Mouse (Mus musculus): ENCODE data around the gene Syt2. TPM values are rescaled to one million over a fixed set of nuclear protein-coding genes. Genes with fewer than 3 reads are reported as not detected.
A peak's percentile ranks its signal among the peaks of the same experiment; 100 is the strongest.

Gene Syt2
- total RNA-seq, 2 experiments from 2014 or later: 0.41 TPM; not detected in 1

- ATAC-seq (replicated peaks; ENCODE audit: poor library complexity, severe bottlenecking): no peak
These were observed 54.2 kb downstream of the Syt2 start for GRCm38 (mm10) chr1:134700634-134701033.

DNA sequence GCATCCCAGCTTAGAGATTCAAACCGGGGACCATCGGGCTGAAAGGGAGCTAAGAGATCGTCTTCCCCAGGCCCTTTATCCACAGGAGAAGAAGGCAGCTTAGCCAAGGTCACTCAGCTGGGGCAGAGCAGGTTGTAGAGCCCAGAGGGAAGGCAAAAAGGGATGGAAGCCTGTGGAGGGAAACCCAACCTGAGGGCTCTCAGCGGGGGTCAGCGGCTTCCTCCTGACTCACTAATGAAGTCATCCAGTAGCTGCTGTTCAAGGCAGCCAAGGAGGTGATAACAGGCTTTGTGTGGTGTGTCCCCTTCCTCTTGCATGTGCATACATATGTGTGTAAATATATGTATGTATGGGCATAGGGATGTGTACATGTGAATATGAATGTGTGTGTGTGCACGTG, 54.7 kb downstream of the Syt2 start:
- ATAC-seq (replicated peaks; ENCODE audit: poor library complexity, severe bottlenecking): no peak

DNA sequence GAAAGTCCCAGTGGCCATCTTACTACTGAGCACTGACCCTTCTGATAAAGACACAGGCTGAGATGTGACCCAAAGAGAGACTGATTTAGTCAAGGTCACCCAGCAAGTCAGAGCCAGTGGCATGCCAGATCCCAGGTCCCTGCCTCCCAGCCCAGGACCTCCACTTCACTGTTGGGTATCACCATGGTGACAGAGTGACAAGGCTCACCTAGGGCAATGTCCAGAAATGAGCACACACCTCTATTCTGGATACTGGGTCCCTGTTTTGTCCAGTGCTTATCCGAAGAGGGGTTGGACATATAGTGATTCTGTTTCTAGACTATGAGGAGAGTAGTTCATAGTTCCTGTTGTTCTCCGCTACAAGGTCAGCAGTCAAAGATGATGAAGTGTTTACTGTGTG, 56.8 kb downstream of the Syt2 start:
- no peak for ATAC-seq (replicated peaks; ENCODE audit: poor library complexity, severe bottlenecking)

DNA sequence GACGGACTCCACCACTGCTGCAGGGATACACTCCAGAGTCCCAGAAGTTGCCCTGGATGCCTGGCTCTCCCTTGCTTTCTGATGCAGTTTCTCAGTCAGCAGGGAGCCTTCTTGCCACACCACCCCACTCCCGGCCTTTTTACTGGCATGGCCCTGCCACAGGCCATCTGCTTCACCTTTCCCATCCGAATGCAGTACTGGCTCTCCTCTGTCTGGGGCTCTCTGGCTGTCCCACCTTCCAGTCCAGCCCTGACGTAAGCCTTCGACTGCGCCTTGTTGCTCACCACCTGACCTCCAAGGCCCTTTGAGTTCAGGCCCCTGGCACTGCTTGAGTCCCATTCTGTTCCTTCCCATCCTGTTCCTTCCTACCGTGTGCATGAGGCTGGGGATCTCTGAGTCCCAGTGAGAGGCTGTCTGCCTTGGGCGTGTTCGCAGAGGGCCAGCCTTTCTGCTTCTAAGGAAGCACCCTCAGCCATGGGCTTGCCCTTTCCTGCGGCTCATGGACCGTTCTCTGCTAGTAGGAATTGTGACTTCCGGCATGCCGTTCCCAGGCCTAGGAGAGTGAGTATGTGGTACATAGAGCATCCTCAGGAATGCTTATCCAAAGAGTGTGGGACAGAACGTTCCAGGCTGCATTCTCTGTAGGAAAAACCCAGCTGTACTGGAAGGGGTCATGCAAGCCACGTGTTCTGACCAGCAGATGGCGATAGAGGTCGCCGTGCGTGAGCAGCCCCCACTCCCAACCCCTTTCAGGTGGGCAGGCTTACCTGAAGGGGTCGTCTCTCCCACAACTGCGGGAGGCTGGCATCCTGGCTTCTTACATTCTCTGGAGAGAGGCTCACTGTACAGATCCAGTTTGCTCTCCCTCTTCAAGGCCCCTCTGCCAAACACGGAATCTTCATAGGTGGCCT, 58.2 kb downstream of the Syt2 start:
- 0 out of 2 replicates have a peak, but pooled peaks have one; percentile 34 for ATAC-seq (replicated peaks; ENCODE audit: poor library complexity, severe bottlenecking)

- no peak for ATAC-seq (replicated peaks; ENCODE audit: poor library complexity, severe bottlenecking)
These were observed 60.1 kb downstream of the Syt2 start for GRCm38 (mm10) chr1:134706549-134706948.

DNA sequence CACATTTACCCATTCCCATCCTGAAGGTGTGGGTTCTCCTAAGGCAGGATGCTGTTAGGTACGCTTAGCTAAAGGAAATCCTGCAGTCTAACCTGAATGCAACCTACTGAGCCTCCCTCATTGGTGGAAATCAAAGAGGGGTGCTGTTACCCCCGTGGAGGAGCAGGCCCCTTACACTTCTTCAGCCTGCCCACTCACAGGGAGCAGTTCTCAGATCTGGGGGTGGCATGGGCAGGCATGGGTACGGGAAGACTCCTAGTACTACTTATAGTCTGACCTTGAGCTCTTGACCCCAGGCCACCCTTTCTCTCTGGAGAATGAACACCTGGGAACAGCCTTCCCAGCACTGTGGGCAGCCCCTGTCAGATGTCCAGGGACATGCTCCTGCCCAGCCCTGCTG, 61.0 kb downstream of the Syt2 start:
- ATAC-seq (replicated peaks; ENCODE audit: poor library complexity, severe bottlenecking): no peak

GRCm38 (mm10) chr1:134708274-134708673, 61.8 kb downstream of the Syt2 start:
- no peak; the same call in 1 of the 2 replicates for ATAC-seq (replicated peaks; ENCODE audit: poor library complexity, severe bottlenecking)

- ATAC-seq (replicated peaks; ENCODE audit: poor library complexity, severe bottlenecking): peak; percentile 53
These were observed 62.4 kb downstream of the Syt2 start for GRCm38 (mm10) chr1:134708801-134709385.

- no peak for ATAC-seq (replicated peaks; ENCODE audit: poor library complexity, severe bottlenecking)
These were observed 63.2 kb downstream of the Syt2 start for GRCm38 (mm10) chr1:134709411-134710306.

GRCm38 (mm10) chr1:134711061-134711460, 64.6 kb downstream of the Syt2 start:
- no peak for ATAC-seq (replicated peaks; ENCODE audit: poor library complexity, severe bottlenecking)

- ATAC-seq (replicated peaks; ENCODE audit: poor library complexity, severe bottlenecking): no peak
These were observed 65.2 kb downstream of the Syt2 start for GRCm38 (mm10) chr1:134711653-134712052.

DNA sequence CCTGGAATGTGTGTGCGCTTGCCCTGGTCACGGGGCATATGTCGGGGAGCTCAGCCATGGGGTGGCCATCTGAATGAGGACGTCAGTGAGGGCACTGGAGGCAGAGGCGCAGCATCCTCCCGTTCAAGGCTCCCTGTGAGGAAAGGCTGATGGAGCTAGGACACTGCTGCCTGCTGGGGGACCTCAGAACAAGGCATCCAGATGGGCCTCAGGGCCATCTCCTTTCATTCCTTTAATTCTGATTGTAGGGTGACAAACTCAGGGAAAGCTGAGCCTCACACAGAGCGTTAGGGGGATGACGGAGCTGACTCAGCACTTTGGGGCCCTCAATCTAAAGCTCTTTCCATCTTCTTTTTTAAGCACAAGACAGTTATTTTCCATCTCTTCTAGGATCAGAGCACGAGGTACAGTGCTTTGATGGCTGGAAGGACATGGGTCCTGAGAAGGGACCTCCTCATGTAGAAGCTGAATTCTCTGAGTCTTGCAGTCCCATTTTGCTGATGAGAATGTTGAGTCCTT, 66.4 kb downstream of the Syt2 start:
- no peak for ATAC-seq (replicated peaks; ENCODE audit: poor library complexity, severe bottlenecking)

- ATAC-seq (replicated peaks; ENCODE audit: poor library complexity, severe bottlenecking): no peak
These were observed 67.0 kb downstream of the Syt2 start for GRCm38 (mm10) chr1:134713421-134713969.

GRCm38 (mm10) chr1:134714166-134714565, 67.7 kb downstream of the Syt2 start:
- no peak for ATAC-seq (replicated peaks; ENCODE audit: poor library complexity, severe bottlenecking)

DNA sequence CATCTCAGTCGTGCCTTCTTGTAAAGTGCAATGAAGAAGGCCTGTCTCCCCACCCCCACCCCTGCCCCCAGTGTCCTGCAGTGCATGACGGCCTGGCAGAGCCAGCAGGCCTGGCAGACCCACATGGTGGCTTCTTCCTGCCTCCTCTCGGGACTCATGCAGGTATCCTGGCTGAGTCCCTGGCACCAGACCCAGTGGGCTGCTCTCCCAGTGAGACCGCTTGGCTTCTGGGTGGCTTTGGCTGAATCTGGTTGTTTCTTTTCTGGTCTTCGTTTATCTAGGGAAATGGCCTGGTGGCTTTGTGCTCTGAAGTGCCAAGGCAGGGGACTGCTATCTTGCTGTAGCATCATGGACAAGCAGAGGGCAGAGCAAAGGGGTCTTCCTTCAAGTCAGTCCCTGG, 68.6 kb downstream of the Syt2 start:
- no peak for ATAC-seq (replicated peaks; ENCODE audit: poor library complexity, severe bottlenecking)

DNA sequence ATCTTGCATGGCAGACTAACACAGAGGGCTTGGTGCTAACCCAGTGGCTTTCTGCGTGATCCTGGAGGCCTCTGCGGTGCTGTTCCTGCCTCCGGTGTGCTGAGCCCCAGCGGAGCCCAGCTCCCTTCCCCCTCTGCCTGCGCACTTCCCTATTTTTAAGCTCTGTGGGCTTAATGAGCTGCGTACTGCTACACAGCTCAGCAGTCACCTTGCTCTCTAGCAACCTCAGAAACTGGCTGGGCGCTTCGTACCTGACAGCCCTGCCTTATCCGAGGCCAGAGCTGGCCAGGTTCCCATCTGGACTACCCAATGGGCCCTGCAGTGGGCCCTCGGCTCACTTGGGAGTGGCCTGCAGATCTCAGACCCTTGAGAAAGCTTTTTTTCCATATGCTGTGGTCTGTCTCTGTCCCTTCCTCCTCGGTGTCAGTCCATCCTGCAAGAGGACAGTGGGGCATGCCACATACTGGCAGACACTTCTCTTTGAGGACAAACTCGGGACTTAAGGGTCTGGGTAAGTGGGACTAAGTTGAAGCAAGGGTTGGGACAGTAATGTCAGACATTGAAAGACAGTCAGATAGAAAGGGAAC, 73.3 kb downstream of the Syt2 start:
- peak; percentile 88 for ATAC-seq (replicated peaks; ENCODE audit: poor library complexity, severe bottlenecking)

- no peak for ATAC-seq (replicated peaks; ENCODE audit: poor library complexity, severe bottlenecking)
These were observed 75.0 kb downstream of the Syt2 start for GRCm38 (mm10) chr1:134721486-134721885.

DNA sequence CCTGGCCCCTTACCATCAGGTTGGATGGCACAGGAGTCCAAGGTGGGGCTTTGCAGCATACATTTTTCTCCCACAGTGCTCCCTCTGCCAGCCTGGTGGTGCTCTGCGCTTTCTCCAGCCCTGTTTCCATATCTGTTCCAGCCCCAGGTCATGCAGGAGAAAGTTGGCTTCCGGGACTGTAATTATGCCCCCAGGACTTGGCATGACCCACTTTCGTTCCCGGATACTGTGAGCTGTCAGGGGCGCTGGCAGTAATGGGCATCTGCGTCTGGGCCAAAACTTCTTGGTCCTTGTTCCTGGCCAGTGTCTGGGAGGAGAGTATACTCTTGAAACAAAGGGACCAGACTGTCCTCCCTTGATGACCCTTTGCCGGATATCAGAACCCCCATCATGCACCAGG, 76.4 kb downstream of the Syt2 start:
- no peak for ATAC-seq (replicated peaks; ENCODE audit: poor library complexity, severe bottlenecking)

- ATAC-seq (replicated peaks; ENCODE audit: poor library complexity, severe bottlenecking): peak; percentile 85
These were observed 78.8 kb downstream of the Syt2 start for GRCm38 (mm10) chr1:134725276-134725675.

DNA sequence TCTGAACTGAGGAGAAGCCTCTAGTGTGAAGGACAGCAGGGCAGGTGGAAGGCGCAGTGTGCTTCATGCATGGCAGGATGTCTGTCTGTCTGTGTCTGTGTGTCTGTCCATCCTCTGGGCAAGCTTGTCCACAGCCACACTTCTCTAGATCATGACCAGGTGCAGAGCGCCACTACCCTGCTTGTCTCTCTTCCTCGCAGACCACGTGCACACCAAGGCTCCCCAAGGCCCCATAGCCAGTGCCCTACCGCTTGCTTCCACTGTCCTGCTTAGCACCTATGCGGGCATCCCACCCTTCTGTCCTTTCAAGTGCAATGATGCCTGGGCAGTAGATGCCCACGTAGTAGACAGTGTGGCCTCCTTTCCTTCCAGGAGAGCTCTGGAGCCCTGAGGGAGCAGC, 80.0 kb downstream of the Syt2 start:
- no peak for ATAC-seq (replicated peaks; ENCODE audit: poor library complexity, severe bottlenecking)
